Mouse (Mus musculus): Measurements from ENCODE around the gene Tgtp2.
"Not testable (repeated sequence)": the region's sequence is repeated elsewhere in the genome, so short reads cannot be mapped to it uniquely, and the experiment has no call there.

GRCm38 (mm10) chr11:49063713-49064469 lies at the start of gene Tgtp2:
- TF ChIP-seq MAFK (IDR thresholded peaks at IDR 0.05; ENCODE audit: insufficient read depth, low read depth, low read length); ZC3H11A (IDR thresholded peaks at IDR 0.05; ENCODE audit: borderline replicate concordance, low read depth, low read length); CHD2 (IDR thresholded peaks at IDR 0.05; ENCODE audit: low read depth, low read length); HCFC1 (IDR thresholded peaks at IDR 0.05; ENCODE audit: borderline replicate concordance, insufficient read depth, low read length): not testable (repeated sequence)
